Mouse (Mus musculus) gastrocnemius, postnatal 4 days (tissue): ENCODE results near the gene B4galt1. TPM values are rescaled to one million over a fixed set of nuclear protein-coding genes. Genes with fewer than 3 reads are reported as not detected.

ENCODE experiments used
- DNase-seq, 2 experiments: peaks; one replicate each; pipeline ENCODE4 v3.0.0; 2021 to 2022; ENCODE audit warnings: low spot score in 2 of 2, mixed read lengths in 2 of 2
- total RNA-seq, 2 experiments: library from RNA; stranded (reverse); gene quantifications; 2 replicates each; pipeline ENCODE4 v1.2.3; 2021

Gene B4galt1
- total RNA-seq, 2 experiments from 2014 or later = 89.0 to 91.4 TPM

DNA sequence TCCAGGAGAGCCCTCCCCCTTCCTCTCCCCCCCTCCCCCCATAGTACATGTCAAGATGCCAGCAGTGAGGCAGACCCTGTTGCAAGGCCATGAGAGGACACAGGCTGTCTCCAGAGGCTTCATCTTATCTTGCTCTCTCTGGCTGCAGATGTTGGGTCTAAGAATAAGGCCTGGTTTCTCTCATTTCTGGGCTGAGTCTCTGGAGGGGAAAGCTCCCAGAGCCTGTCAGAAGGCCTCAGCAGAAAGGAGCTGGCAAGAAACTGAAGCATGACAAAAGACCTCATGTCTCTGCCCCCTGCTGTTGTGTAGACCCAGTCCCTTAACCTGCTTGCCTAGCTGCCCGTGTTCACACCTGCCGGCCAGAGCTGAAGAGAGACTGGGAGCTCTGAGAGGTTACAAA lies 19.5 kb upstream of the B4galt1 start:
- no peak for DNase-seq

DNA sequence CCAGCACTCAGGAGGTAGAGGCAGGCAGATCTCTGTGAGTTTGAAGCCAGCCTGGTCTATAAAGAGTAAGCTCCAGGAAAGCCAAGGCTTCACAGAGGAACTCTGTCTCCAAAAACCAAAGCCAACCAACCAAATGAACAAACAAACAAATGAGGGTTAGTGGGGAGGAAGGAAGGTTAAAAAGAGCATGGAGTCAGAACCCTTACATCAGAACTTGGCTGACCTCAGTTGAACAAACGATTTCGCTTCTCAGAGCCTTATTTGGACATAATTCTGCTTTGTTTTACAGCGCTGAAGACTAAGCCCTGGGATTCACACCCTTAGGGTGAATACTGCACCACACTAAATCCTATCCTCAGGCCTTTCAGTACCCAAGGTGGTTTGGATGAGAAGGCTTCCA lies 18.3 kb upstream of the B4galt1 start:
- no peak for DNase-seq

DNA sequence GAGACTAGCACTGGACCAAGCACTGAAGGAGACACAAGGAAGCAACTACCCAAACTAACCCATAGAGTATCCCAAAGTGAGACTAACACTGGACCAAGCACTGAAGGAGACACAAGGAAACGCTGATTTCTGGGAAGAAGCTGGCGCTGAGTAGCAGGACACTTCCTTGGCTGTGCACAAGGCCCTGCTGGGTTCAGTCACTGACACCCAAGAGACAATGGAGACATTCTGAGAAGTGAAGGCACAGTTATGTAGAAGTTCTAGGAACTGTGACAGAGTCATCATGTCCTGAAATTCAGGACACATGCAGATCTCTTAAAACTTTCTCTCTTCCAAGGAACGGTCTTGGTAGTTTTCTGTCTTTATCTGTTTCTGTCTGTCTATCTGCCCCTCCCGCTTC lies 16.4 kb upstream of the B4galt1 start:
- no peak for DNase-seq

DNA sequence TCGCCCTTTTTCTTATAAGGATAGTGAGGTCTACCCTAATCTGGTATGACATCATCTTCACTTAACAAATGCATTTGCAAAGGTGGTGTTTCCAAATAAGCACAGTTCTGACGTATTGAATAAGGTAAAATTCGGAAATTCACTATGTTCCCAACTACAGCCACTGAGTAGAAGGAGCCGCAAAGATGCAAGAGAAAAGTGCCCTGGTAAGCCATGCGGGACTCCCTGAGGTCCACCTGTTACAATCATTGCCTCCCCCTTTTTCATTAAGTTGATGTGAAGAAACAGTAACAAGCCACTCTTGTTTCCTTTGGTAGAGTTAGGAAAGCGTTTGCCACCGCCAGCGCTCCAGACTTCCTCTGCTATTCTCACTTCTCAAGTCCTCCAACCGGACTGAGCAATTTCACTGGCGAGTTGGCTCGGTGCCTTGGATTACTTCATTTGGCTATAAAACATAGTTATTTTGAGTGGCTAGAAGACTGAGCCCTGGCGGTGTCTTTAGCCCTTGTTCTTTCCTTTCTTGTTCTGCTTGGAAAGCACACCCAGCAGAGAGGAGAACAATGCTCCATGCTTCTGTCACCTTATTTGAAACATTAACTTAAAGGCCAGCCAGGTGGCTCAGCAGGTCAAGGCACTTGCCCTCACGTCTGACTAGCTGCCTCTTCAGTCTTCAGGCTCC lies 14.9 kb upstream of the B4galt1 start:
- DNase-seq = peak; percentile 68 to 88

DNA sequence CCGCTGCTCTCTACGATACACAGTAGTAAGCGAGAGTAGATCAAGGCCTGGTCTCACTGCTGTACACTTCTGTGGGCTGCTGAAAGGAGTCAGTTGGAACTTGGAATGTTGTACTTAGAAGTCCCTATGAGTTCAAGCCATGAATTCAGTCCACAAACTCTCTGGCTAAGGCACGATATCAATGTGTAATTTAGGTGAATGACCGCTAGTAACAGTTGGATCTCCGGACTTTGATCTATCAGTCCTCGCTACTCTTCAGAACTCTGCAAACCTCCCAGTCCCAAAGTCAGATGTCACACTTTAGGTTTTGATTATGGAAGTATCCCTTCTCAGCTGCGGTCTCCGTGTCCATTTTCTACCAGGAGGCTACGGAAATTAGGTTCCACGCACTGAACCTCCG lies 10.6 kb upstream of the B4galt1 start:
- no peak for DNase-seq

DNA sequence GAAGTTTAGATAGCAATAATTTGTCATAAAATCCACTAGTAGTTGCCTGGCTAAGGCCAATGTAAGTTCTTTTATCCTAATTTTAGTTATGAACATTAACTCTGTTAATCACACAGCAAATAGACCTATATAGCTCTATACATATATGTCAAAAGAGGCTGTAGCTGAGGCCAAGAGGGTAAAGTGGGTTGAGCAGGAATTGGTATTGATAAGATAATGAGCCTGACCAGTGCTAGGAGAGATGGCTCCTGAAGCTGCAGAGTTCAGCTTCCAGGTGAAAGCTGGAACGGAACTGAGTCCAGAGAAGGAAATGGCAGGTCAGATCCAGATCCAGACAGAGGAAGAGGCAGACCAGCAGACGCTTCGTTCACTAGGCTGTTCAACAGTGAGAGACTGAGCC lies 9.5 kb upstream of the B4galt1 start:
- DNase-seq = no peak

DNA sequence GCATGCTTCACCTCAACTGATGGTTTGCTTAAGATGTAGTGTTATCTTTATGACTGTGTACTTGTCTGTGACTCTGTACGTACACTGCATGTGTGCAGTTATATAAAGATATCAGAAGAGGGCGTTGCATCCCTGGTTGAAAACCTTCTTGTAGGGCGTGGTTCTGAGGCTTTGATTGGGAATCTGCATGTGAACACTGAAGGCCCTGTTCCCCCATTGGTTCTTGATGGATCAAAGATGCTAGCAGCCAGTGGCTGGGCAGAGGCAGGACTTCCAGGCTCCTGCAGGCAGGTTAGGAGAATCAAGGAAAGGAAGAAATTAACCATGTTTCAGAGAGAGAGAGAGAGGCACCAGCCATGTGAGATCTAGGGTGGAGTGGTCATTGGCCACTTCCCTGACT lies 7.3 kb upstream of the B4galt1 start:
- DNase-seq = no peak

DNA sequence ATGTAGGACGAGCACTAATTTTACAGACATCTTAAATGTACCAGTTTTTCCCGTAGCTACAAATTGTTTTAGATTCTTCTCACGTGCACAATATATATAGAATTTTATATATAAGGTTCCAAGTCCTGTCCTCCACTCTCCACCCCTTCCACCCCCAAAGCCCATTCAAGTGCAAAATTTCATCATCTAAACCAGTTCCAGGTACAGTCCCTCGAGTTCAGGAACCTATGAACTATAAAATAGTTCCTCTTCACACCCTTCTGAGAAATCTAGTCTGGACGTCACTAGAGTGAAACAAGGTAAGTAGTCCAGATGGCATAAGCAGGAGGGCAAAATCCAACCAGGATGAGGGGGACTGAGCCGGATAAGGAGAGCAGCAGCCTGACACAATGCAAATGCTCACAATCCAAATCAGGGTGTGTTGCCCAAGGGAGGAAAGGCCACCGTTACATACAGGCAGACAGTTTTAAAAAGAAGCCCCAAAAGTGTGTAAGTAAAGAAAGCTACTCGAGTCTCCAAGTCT lies 4.1 kb upstream of the B4galt1 start:
- DNase-seq = no peak

DNA sequence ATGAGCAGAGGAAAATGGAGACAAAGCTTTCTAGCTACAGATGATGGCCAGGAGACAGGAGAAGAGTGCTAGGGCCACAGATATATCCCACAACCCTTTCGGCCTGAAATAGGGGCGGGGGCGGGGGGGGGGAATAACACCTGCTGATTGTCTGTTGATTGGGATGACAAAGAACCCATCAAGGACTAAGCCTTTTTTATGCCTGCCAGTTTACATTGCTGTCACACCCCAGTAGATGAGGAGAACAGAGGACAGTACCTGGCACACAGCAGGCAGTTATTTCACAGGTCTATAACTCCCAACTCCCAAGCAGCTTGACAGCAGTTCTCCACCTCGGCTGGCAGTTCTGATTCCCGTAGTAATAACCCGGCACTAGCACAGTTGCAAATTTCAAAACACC lies 2.8 kb upstream of the B4galt1 start:
- no peak for DNase-seq

DNA sequence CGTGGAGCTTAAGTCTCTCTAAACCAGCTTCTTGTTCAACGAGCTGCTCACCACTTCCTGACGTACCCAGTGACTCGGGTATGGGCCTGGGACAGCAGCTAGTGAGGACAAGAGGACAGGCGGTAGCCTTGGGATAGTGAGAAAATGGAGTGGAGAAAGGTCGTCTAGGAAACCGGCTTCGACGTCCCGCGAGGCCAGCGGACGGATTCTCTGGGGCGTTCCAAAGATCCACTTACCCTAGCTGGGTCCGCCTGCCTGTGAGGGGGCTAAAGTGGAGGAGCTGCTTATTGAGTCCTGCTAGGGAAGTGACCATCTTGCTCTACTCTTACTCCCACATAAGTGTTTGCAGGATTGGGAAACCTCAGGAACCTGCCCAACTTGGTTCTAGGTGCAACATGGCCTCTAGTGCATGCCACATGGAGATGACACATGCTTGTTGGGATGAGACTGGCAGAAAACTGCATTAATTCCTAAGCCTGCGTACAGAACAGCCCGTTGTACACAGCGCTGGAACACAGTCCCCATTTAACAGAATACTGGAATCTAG lies 655 bp upstream of the B4galt1 start:
- DNase-seq = no peak

DNA sequence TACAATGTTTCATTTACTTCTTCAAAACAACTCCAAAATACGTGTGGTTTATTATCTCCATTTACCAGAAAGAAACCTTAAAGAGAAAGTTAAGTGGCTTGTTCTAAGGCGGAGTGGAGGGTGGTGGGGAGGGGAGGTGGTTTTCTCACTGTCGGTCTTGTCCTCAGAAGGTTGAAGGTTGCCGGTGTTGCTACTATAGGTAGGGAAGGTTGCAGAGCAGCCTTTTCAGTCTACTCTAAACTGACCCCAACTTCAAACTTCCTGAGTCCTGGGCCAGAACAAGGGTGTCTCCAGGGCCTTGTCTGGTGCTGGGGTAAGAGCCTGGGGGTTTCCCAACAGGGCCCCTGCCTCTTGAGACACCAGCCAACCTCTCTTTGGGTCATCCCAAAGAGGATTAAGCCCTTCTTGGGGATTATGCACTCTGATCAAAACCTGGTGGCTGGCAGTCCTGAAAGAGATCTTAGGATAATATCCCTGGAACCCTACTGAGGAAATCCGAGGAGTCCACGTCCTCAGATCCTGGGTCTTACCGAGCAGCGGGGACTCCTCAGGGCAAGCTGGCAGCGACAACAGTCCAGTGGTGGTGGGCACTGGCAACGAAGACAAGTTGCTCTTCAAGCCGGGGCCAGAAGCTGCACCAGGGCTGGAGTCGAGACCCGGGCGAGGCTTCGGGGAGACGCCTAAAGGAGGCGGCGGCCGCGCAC lies 792 bp downstream of the B4galt1 start:
- peak in 1 of 2 experiments; percentile 56 for DNase-seq

DNA sequence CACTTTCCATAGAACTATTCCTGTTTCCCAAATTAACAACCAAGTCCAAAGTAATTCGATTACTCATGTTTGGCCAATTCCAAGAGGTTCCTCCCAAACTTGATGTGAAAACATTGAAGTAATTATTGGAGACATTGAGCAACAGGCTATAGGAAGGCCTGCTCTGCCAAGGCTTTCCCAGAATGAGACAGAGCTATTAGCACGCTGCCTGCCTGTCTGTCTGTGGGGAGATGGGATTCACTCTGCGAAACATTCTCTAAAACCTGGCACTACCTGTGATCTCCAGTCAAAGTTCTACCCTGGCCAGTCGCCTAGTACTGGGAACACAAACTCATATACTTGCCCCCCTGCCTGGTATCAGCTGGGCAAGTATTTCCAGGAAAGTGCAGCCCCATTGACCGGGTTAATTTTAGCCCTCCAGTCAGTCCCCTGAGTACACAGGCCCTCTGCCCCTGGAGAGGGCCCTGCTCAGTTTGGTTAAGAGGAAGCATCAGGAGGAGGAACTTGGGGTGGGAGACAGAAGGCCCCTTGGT lies 1.5 kb downstream of the B4galt1 start:
- DNase-seq = no peak

DNA sequence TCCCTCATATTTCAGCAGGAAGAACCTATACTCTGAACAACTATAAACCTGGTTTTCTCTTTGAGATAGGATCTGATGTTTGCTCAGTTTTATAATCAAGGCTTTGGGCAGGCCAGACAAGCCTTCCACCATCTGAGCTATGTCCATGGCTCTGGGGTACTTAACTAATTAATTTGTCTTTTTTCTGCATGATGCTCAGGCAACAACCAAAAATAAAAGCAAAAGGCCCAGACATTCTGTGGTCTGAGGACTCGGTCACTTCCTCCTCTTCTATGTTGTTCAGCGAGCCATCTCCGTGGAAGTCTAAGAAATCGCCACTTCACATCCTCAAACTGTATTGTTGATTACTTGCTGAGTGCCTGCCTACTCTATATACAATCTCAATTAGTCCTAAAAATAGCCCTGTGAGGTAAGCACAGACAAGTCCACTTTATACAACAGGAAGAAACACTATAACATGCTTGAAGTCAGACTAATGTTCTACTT lies 2.0 kb downstream of the B4galt1 start:
- DNase-seq = no peak

DNA sequence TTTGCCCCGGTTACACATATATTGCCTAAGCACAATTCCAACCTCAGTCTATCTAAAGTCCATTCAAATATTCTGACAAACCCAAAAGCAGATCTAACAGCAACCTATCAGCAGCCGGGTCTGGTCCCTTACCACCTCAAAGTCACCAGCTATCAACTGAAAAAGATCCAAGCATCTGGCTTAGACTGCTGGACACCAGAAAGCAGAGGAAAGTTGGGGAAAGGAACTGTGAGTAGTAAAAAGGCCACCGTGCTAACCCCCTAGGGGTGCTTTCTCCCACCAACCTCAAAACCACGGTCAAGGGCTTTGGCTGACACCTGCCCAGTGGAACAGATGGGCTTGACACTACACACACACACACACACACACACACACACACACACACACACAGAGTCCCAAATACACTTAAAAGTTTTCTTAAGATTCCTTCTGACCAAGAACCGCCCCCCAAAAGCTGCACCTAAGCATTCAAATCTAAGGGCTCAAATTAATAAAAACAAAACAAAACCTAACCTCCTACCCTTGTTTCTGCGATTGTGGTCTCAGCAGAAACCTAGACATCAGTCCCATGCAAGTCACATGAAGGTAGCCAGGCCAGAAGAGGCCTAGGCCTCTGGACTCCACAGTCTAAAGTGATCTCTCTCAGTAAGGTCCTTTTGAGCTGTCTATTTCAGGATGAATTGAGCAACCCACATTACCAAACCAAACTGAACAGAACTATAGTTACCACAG lies 2.6 kb downstream of the B4galt1 start:
- DNase-seq = no peak

DNA sequence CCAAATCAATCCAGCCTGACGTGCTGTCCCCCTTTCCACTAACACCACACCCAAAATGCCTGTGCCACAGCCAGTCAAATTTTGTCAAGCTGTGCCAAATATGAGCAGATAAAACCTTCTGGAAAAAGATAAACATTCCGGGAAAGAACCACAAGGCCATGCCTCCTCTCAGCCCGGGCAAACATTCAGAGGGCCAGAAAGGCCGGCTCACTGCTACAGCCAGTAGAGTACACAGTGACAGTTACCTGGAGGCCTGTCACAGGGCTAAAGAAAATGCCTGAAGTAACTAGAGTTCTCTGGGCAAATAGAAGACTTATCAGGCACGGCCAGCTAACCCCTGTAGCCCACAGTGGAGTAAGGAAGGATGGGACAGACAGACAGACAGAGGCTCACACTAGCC lies 3.2 kb downstream of the B4galt1 start:
- no peak for DNase-seq

DNA sequence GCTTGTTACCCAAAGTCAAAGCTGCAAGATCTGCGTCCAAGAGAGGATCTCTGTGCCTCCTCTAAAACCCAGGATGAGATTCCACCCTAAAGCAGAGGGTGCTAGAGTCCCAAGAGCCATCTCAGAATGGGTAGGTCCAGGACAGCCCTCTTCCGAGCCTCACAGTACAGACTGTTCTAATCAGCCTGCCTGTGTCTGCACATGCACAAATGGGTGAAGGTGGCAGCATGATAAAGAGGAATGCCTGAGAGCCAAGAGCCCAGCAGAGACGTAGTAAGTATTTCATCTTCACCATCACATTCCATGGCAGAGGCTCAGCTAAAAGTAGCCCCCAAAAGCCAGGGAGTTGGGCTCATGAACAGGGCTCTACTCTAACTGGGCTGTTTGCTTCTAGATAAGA lies 4.3 kb downstream of the B4galt1 start:
- no peak for DNase-seq

DNA sequence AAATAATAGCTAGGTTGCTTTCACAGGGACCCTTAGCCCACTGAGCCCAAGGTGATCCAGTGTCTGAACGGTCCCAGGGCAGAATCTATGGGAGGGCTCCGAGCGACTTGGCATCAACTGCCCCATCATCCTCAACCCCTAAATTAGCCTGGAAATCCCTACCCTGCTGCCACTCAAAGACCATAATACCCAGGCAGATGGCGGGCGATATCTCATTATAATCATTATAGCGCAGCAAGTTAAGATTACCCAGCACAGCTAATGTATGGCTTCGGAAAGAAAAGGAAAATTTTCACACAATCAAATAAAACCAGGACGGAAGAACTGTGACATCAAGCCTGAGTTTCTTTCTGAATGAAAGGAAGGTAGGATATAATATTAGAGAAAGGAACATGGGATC lies 5.6 kb downstream of the B4galt1 start:
- no peak for DNase-seq

DNA sequence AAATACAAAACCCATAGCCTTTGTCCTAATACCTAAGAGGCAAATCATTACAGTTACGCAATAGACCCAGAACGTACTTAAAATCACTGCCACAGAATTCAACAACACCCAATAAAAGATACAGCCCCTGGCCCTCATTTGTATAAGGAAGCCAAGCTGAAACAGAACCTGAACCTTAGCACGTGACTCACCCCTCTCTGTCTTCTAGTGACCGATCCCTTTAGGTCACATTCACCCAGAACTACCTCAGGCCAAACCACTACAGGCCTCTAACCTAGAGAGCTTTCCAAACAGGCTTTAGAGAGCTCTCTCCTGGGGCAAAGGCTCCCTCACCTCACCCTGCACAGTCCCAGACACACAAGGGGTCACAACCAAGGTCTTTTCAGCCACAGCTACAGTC lies 6.6 kb downstream of the B4galt1 start:
- DNase-seq = no peak

DNA sequence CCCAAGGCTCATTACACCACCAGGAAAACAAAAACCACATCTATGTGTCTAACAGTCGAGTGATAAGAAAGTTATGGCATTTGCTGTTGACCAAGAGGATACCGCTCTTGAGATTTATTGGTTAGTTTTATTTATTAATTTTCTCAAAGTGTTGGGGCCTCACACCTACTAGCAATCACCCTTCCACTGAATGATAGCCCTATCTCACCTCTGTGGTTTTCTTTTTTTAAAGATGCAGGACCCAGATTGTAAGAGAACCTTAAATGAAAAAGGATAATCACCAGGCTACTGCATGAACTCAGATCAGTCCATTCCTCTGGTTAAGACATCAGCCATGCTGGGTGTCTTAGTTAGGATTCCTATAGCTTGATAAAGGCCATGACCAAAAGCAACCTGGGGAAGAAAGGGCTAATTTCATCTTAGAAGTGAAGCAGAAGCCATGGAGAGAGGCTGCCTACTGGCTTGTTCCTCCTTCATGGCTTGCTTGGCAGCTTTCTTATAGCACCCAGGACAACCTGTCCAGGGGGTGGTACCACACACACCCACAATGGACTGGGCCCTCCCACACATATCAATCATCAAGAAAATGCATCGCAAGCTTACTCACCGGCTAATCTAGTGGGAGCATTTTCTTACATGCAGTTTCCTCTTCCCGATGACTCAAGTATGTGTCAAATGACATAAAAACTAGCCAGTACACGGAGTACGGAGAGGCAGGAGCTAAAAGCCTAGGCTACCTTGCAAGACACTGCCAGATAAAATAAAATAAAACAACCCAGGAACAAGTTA lies 7.5 kb downstream of the B4galt1 start:
- no peak for DNase-seq
